In genomic region chr6:89659692-89660423, GRCm38 (mm10) we compare ENCODE assay signal across 8 mouse cellular contexts. TPM values are rescaled to one million over a fixed set of nuclear protein-coding genes. Genes with fewer than 3 reads are reported as not detected.
DNase-seq lines count a peak whose midpoint lies in the region; ATAC-seq and TF ChIP-seq lines count a peak whose summit lies in the region.

No protein-coding gene starts in this region.

- ATAC-seq in midbrain, embryonic 13.5 days = no peak

- TF ChIP-seq POLR2A in cerebellum, adult 2 months (IDR thresholded peaks at IDR 0.05; ENCODE audit: borderline replicate concordance, insufficient read depth, low read length) = no peak

- TF ChIP-seq CTCF in cerebellum, adult 2 months (IDR thresholded peaks at IDR 0.05; ENCODE audit: borderline replicate concordance, insufficient read depth, low read depth, low read length) = peak; percentile 64; the same call in 1 of the 2 replicates

- no peak overlapping the region for H3K9ac ChIP-seq in midbrain, embryonic 13.5 days (replicated peaks)

- WGBS in cerebellum, adult 2 months = 25% methylated on average over 7 of the region's 7 CpGs
- WGBS in midbrain, embryonic 10.5 days = 38% methylated on average over 7 of the region's 7 CpGs
- WGBS in midbrain, embryonic 13.5 days = 30% methylated on average over 7 of the region's 7 CpGs

- H3K36me3 ChIP-seq in midbrain, embryonic 10.5 days = peaks cover 18% of the 10 kb centered on the region
- H3K36me3 ChIP-seq in midbrain, embryonic 13.5 days = peaks cover 39% of the 10 kb centered on the region

- no peaks in the 10 kb centered on the region for H3K9me3 ChIP-seq in midbrain, embryonic 10.5 days (replicated peaks)
- H3K9me3 ChIP-seq in midbrain, embryonic 13.5 days = no peaks in the 10 kb centered on the region

- H3K4me2 ChIP-seq in midbrain, embryonic 13.5 days (replicated peaks) = no peak overlapping the region

- no peak for DNase-seq in cerebellum, adult 2 months
- no peak for DNase-seq in cerebellum, adult 11 months
- peak; percentile 39 for DNase-seq in midbrain, embryonic 10.5 days (ENCODE audit: low spot score)
- DNase-seq in embryo, embryonic 9.5 days (ENCODE audit: extremely low spot score) = peak; percentile 16
- DNase-seq in kidney, postnatal 10 days = peak; percentile 59
- peak; percentile 22 for DNase-seq in mesoderm, embryonic 11.5 days (ENCODE audit: low read depth, low spot score)
- no peak for DNase-seq in yolk sac, embryonic 10.5 days (ENCODE audit: low spot score)

- H3K4me1 ChIP-seq in cerebellum, adult 2 months (ENCODE audit: control insufficient read depth, insufficient read depth, low read length) = no peaks in the 10 kb centered on the region
- H3K4me1 ChIP-seq in midbrain, embryonic 10.5 days = 0 out of 2 replicates have a peak, but pooled peaks cover 1% of the 10 kb centered on the region
- no peaks in the 10 kb centered on the region for H3K4me1 ChIP-seq in midbrain, embryonic 13.5 days (replicated peaks)

- H3K4me3 ChIP-seq in cerebellum, adult 2 months (replicated peaks; ENCODE audit: insufficient read depth, low read depth, low read length) = no peak overlapping the region
- no peak overlapping the region for H3K4me3 ChIP-seq in midbrain, embryonic 10.5 days
- H3K4me3 ChIP-seq in midbrain, embryonic 13.5 days (replicated peaks) = no peak overlapping the region

- H3K27me3 ChIP-seq in cerebellum, adult 2 months (ENCODE audit: control insufficient read depth, insufficient read depth, low read length) = no peaks in the 10 kb centered on the region
- no peaks in the 10 kb centered on the region for H3K27me3 ChIP-seq in midbrain, embryonic 10.5 days (ENCODE audit: low read depth, poor library complexity, severe bottlenecking)
- H3K27me3 ChIP-seq in midbrain, embryonic 13.5 days = no peaks in the 10 kb centered on the region

- no peak overlapping the region for H3K27ac ChIP-seq in cerebellum, adult 2 months (ENCODE audit: insufficient read depth, low read length)
- no peak overlapping the region for H3K27ac ChIP-seq in midbrain, embryonic 10.5 days (replicated peaks)
- no peak overlapping the region for H3K27ac ChIP-seq in midbrain, embryonic 13.5 days

RNA-seq across cellular contexts. Expression of gene Txnrd3, which starts 16.1 kb away (rescaled TPM):
- polyA plus RNA-seq in cerebellum, adult 2 months (2012; rRNA removed) = 4.7 and 5.5 TPM in 2 replicates
- polyA plus RNA-seq in midbrain, embryonic 10.5 days (2016; fragmentation: Nextera tagmentation; extraction: Ambion mirVana) = 10.1 and 13.1 TPM in 2 replicates
- 12.6 and 13.3 TPM in 2 replicates for polyA plus RNA-seq in midbrain, embryonic 13.5 days (2015; fragmentation: Nextera tagmentation; extraction: Ambion mirVana)

RNA-seq across cellular contexts. Expression of gene Vmn1r40, which starts 47.5 kb away (rescaled TPM):
- not detected in 2 replicates for polyA plus RNA-seq in cerebellum, adult 2 months (2012; rRNA removed)
- not detected in 2 replicates for polyA plus RNA-seq in midbrain, embryonic 10.5 days (2016; fragmentation: Nextera tagmentation; extraction: Ambion mirVana)
- polyA plus RNA-seq in midbrain, embryonic 13.5 days (2015; fragmentation: Nextera tagmentation; extraction: Ambion mirVana) = not detected in 2 replicates

Comparison
In these comparisons a context has a peak if more than half of its experiments do, and no peak if none do; other contexts are left out.
1. DNase-seq: peak in midbrain, embryonic 10.5 days (single experiment), embryo, embryonic 9.5 days (single experiment), kidney, postnatal 10 days (single experiment) and mesoderm, embryonic 11.5 days (single experiment); none in cerebellum, adult 2 months (0 of 2), cerebellum, adult 11 months (single experiment) and yolk sac, embryonic 10.5 days (single experiment).